Mouse (Mus musculus) hindbrain, embryonic 11.5 days (tissue): ENCODE measurements around the gene Prune2. TPM values are rescaled to one million over a fixed set of nuclear protein-coding genes. Genes with fewer than 3 reads are reported as not detected.

ENCODE experiments used
- ATAC-seq: fragments of 200-750 bp; cut with Nextera tagmentation; 2 replicates; pipeline ENCODE4 v1.8.0; 2017; ENCODE audit warnings: mild to moderate bottlenecking, moderate TSS enrichment, moderate library complexity; ENCODE audit not compliant: low FRiP score
- DNase-seq: peaks from one replicate; pipeline ENCODE4 v3.0.0-alpha.2; 2015; ENCODE audit warnings: low spot score
- H3K27ac ChIP-seq: fragments of 300-500 bp; sonication (generic); 2 replicates; pipeline ENCODE4 v1.5.1; 2014; ENCODE audit warnings: mild to moderate bottlenecking, low read depth, low read length
- H3K27me3 ChIP-seq: fragments of 300-500 bp; sonication (generic); 2 replicates; pipeline ENCODE4 v1.6.1; 2014; ENCODE audit warnings: mild to moderate bottlenecking, low read length, moderate library complexity, mixed read lengths; ENCODE audit not compliant: control insufficient read depth, insufficient read depth
- H3K36me3 ChIP-seq: fragments of 300-500 bp; sonication (generic); 2 replicates; pipeline ENCODE4 v1.6.1; 2014; ENCODE audit warnings: mild to moderate bottlenecking, low read length, moderate library complexity, mixed read lengths; ENCODE audit not compliant: control insufficient read depth, insufficient read depth
- H3K4me1 ChIP-seq: fragments of 300-500 bp; sonication (generic); replicated peaks from 2 replicates; pipeline ENCODE4 v1.6.1; 2014; ENCODE audit warnings: low read length, mixed read lengths; ENCODE audit not compliant: control insufficient read depth, insufficient read depth
- H3K4me2 ChIP-seq: fragments of 300-500 bp; sonication (generic); replicated peaks from 2 replicates; pipeline ENCODE4 v1.6.1; 2014; ENCODE audit warnings: mild to moderate bottlenecking, low read depth, low read length
- H3K4me3 ChIP-seq: fragments of 300-500 bp; sonication (generic); 2 replicates; pipeline ENCODE4 v1.5.1; 2014; ENCODE audit warnings: low read depth, low read length
- H3K9ac ChIP-seq: fragments of 300-500 bp; sonication (generic); 2 replicates; pipeline ENCODE4 v1.6.1; 2014; ENCODE audit warnings: low read depth, low read length
- H3K9me3 ChIP-seq: fragments of 300-500 bp; sonication (generic); 2 replicates; pipeline ENCODE4 v1.6.1; 2016; ENCODE audit warnings: low read length; ENCODE audit not compliant: control insufficient read depth
- WGBS: fragments of 180-500 bp; shearing (Covaris S2); extraction: QIAGEN DNeasy Blood & Tissue Kit; methylation state at CpG from one replicate; pipeline ENCODE4 v1.1.7; 2014; 5-methylcytosine and 5-hydroxymethylcytosine counted together
- polyA plus RNA-seq: library from polyadenylated mRNA; unstranded; fragments of >200 nt; fragmentation: Nextera tagmentation; extraction: Ambion mirVana; gene quantifications from 2 replicates; pipeline ENCODE4 v1.2.1, GENCODE M21; 2014

Prune2 gene
- polyA plus RNA-seq: 2.4 and 2.9 TPM in 2 replicates

DNA sequence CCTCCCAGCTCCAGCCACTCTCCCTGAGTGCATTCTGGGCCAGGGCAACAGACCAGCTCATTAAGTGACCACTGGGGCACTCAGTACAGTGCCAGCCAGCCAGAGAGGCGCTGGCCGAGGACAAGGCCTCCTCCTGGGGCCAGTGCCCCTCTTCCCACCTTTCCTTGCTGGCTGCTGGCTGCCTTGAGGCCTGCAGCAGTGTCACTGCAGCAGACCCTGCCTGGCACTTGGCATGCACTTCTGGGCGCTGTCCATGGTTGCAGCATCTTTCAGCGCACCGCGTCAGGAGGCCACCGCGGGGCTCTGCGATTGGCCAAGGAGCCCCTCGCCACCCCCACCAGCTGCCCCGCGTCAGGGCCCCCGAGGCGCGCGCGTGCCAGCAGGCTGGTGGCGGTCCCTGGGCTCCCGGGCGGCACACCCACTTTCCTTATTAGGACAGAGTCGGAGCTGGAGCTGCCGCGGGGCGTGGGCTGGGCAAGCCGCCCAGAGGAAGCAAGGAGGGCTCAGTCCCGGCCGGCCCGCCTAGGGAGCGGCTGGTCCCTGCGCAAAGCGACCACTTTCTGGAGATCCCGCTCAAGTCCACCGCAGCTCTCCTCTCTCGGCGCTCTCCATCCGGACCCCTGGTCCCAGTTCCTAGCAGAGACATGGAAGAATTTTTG lies at the start of gene Prune2:
Prune2 (plus strand) TSS at position 506 of the 659 bp plus-strand sequence.
- H3K4me3 ChIP-seq: peak within 1 kb of the TSS; percentile 37
- peaks cover 5% of the 10 kb centered on the region; the same call in 1 of the 2 replicates for H3K4me1 ChIP-seq
- peak within 1 kb of the TSS; percentile 40; the same call in 1 of the 2 replicates for H3K9ac ChIP-seq
- under 1% methylated on average over 35 of the region's 36 CpGs for WGBS
- no peaks in the 10 kb centered on the region for H3K9me3 ChIP-seq
- DNase-seq (peak; percentile 74), ATAC-seq (peak; percentile 93)
- peak within 1 kb of the TSS; percentile 87 for H3K4me2 ChIP-seq
- peaks cover 6% of the 10 kb centered on the region; the same call in 1 of the 2 replicates for H3K27me3 ChIP-seq
- H3K27ac ChIP-seq: no peak within 1 kb of the TSS
- H3K36me3 ChIP-seq: no peaks in the 10 kb centered on the region

DNA sequence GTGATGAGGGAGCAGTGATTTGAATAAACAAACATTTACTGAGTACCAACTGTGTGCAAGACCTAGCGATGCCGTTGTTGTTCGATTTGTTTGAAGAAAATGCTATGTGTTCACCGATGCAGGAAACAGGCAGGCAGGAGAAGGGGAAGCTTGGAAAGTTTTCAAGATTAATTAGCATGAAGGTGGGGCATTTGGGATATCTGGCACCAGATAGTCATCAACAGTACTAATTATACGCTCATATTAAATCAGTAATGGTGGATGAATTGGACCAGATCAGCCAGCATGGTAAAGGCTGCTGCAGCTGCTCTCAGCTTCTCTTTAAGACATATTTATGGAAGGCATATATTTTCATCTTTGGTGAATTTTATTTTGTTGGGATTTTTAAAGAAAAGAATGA lies 44.4 kb upstream of the Prune2 start:
- H3K9me3 ChIP-seq: no peaks in the 10 kb centered on the region
- no peak overlapping the region for H3K4me2 ChIP-seq
- WGBS: 88% methylated on average over 5 of the region's 5 CpGs
- H3K36me3 ChIP-seq: no peaks in the 10 kb centered on the region
- H3K4me3 ChIP-seq: no peak overlapping the region
- DNase-seq (no peak), ATAC-seq (no peak)
- no peak overlapping the region for H3K9ac ChIP-seq
- H3K27ac ChIP-seq: no peak overlapping the region
- H3K4me1 ChIP-seq: no peaks in the 10 kb centered on the region
- H3K27me3 ChIP-seq: no peaks in the 10 kb centered on the region

DNA sequence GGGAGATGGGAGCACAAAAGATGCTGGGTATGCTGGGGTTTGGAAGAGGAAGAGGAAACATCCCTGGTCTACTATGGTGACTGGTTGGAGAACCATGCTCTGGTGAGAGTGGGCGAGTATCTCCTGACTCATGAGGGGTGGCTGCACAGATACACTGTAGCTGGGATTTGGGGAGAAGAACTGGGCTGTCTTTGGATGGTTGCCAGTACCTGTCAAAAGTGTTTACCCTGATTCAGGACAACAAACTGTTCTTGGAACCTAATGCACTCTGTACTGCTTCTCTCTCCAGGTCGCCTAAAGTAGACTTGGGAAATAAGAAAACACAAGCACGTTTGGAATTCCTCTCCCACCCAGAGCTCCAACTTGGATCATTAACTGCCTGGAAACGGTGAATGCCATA lies 31.4 kb upstream of the Prune2 start:
- no peak for ATAC-seq
- Histone ChIP-seq H3K4me2 (no peak overlapping the region), H3K9me3 (no peaks in the 10 kb centered on the region), H3K4me1 (no peaks in the 10 kb centered on the region), H3K27me3 (no peaks in the 10 kb centered on the region), H3K27ac (no peak overlapping the region), H3K9ac (no peak overlapping the region), H3K36me3 (no peaks in the 10 kb centered on the region), H3K4me3 (no peak overlapping the region)
- WGBS: 92% methylated on average over 4 of the region's 4 CpGs
- DNase-seq: no peak

DNA sequence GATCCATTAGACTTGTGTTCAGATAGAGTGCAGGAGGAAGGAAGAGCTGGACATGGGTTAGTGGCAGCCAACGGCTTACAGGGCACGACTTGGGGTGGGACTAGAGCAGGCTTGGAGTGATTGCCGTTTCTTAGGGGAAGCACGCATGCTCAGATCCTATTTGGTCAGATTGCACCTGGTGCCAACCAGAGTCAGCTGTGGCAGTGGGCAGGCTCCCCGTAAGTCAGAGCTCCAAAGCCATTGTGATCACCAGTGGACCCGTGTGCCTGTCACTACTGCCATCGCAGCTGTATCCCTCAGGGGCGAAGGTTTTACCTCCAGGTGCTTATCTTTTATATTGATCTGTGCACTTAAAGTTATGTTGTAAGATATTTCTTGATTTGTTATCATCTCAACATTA lies 21.3 kb upstream of the Prune2 start:
- Histone ChIP-seq H3K27ac (no peak overlapping the region), H3K36me3 (no peaks in the 10 kb centered on the region), H3K4me3 (no peak overlapping the region), H3K9me3 (no peaks in the 10 kb centered on the region), H3K27me3 (no peaks in the 10 kb centered on the region), H3K9ac (no peak overlapping the region), H3K4me2 (no peak overlapping the region), H3K4me1 (no peaks in the 10 kb centered on the region)
- ATAC-seq: no peak
- DNase-seq: no peak
- 87% methylated on average over 8 of the region's 8 CpGs for WGBS

DNA sequence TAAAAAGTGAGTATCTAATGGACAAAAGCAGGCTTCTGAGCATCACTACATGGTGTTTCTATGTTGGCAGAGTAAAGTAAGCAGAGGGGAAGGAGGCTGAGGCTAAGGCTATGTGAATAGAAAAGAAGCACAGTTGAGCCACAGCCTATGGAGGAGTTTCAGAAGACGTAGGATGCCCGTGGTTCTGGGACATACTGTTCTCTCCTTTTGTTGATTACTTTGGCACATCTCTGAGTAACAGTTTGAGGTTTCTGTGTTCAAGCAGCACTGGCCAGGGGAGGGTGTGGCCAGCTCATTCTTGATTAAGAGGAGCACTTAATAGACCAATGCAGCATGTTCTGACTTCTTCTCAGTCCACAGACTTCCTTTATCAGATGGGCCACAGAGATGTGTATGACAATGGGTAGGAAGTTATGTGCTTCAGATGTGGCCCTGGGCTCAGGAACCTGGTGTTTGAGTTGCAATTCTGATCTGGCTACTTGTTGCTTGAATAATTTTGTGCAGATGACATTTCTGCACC lies 7.1 kb upstream of the Prune2 start:
- H3K4me2 ChIP-seq: no peak overlapping the region
- no peaks in the 10 kb centered on the region for H3K36me3 ChIP-seq
- ATAC-seq: no peak
- H3K27ac ChIP-seq: no peak overlapping the region
- no peak for DNase-seq
- 83% methylated on average over 2 of the region's 2 CpGs for WGBS
- H3K9me3 ChIP-seq: no peaks in the 10 kb centered on the region
- H3K27me3 ChIP-seq: no peaks in the 10 kb centered on the region
- H3K4me1 ChIP-seq: no peaks in the 10 kb centered on the region
- H3K4me3 ChIP-seq: no peak overlapping the region
- H3K9ac ChIP-seq: no peak overlapping the region

DNA sequence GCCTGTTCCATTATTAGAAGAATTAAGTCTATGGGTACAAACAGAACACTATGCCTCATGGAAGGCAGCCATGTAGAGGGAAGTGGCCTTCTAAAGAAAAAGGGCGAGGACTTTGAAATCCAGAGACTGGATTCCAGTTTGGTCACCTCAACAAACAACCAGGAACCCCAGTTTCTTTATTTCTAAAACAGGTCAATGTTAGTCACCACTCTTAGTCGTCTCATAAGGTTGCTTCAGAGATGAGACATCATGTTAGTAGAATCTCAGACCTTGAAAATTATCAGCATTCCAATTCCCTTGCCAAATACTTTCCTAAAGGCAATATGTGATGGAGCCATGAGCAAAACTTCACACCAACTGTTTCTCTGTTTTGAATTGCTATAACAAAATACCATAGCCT lies 6.6 kb upstream of the Prune2 start:
- Histone ChIP-seq H3K9ac (no peak overlapping the region), H3K4me1 (no peaks in the 10 kb centered on the region), H3K27me3 (no peaks in the 10 kb centered on the region), H3K36me3 (no peaks in the 10 kb centered on the region), H3K27ac (no peak overlapping the region), H3K4me3 (no peak overlapping the region), H3K4me2 (no peak overlapping the region), H3K9me3 (no peaks in the 10 kb centered on the region)
- DNase-seq: no peak
- WGBS: 92% methylated on average over 2 of the region's 2 CpGs
- no peak for ATAC-seq

- no peak overlapping the region for H3K4me2 ChIP-seq
- no peak for ATAC-seq
- H3K9me3 ChIP-seq: no peaks in the 10 kb centered on the region
- no peaks in the 10 kb centered on the region for H3K36me3 ChIP-seq
- no peak for DNase-seq
- no peak overlapping the region for H3K9ac ChIP-seq
- no peaks in the 10 kb centered on the region for H3K27me3 ChIP-seq
- H3K4me1 ChIP-seq: no peaks in the 10 kb centered on the region
- 64% methylated on average over 9 of the region's 9 CpGs for WGBS
- H3K4me3 ChIP-seq: no peak overlapping the region
- H3K27ac ChIP-seq: no peak overlapping the region
Observed at GRCm38 (mm10) chr19:16950051-16950450, 5.9 kb upstream of the Prune2 start.

GRCm38 (mm10) chr19:16950664-16951363 lies 5.1 kb upstream of the Prune2 start:
- no peaks in the 10 kb centered on the region for H3K9me3 ChIP-seq
- H3K4me1 ChIP-seq: peaks cover 3% of the 10 kb centered on the region; the same call in 1 of the 2 replicates
- no peak overlapping the region for H3K4me3 ChIP-seq
- 0 out of 2 replicates have a peak, but pooled peaks cover 2% of the 10 kb centered on the region for H3K27me3 ChIP-seq
- H3K27ac ChIP-seq: no peak overlapping the region
- DNase-seq (no peak), ATAC-seq (no peak)
- no peak overlapping the region for H3K4me2 ChIP-seq
- no peak overlapping the region for H3K9ac ChIP-seq
- 89% methylated on average over 8 of the region's 8 CpGs for WGBS
- H3K36me3 ChIP-seq: no peaks in the 10 kb centered on the region
